Mouse (Mus musculus) heart, embryonic 12.5 days (tissue): ENCODE measurements around the gene Mettl21e. TPM values are rescaled to one million over a fixed set of nuclear protein-coding genes. Genes with fewer than 3 reads are reported as not detected.

Source experiments
- polyA plus RNA-seq: library from polyadenylated mRNA; unstranded; fragments of >200 nt; fragmentation: Nextera tagmentation; extraction: Ambion mirVana; gene quantifications from 2 replicates; pipeline ENCODE4 v1.2.1, GENCODE M21; 2016

Gene Mettl21e
- polyA plus RNA-seq, 1 experiment from 2014 or later, result not detected

Other genes with a start within 250 kb of the Mettl21e start
- gene Mettl21c, start 198.9 kb downstream of the Mettl21e start, polyA plus RNA-seq, result 0.39 and 0.43 TPM in 2 replicates
- 0.06 TPM in 1 of 2 replicates, not detected in the other for gene Gm8251, start 157.0 kb downstream of the Mettl21e start, polyA plus RNA-seq
- 77.2 and 77.7 TPM in 2 replicates for gene Tex30, start 116.5 kb downstream of the Mettl21e start, polyA plus RNA-seq
- gene Kdelc1, start 100.2 kb downstream of the Mettl21e start, polyA plus RNA-seq, result 50.9 and 54.7 TPM in 2 replicates
- 14.9 and 16.3 TPM in 2 replicates for gene Bivm, start 100.0 kb downstream of the Mettl21e start, polyA plus RNA-seq
- 16.8 and 19.1 TPM in 2 replicates for gene Ercc5, start 71.2 kb downstream of the Mettl21e start, polyA plus RNA-seq